Mouse (Mus musculus): ENCODE results near the gene Atf7ip2.
"Not testable (repeated sequence)": the region's sequence is repeated elsewhere in the genome, so short reads cannot be mapped to it uniquely, and the experiment has no call there.

Gene Atf7ip2

GRCm38 (mm10) chr16:10192679-10193506 lies at the start of gene Atf7ip2:
Gene Atf7ip2, plus strand, starts transcription at chr16:10192712.
- DNase-seq, result peak; percentile 96 to 98

- DNase-seq, result no peak
These were observed 49.3 kb upstream of the Atf7ip2 start for GRCm38 (mm10) chr16:10143166-10143565.

DNA sequence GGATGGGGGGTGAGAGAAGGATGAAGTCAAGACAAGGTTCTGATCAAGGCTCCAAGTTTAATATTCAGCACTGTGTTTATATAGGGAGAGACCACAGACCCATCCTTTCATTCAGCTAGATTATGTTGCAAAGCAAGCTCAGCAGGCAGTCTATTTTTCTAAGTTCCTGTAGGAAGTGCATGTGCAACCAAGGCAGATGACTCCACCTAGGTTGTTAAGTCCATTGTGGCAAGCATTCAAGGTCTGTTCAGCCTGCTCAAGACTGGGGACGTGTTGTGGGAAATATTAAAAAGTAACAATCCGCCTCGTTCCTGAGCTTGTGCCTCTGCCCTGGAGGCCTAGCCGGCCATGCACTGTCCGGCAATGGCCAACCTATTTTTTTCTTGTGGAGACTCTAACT lies 45.1 kb upstream of the Atf7ip2 start:
- no peak for DNase-seq

- DNase-seq, result no peak
These were observed 23.2 kb upstream of the Atf7ip2 start for GRCm38 (mm10) chr16:10169123-10169905.

DNA sequence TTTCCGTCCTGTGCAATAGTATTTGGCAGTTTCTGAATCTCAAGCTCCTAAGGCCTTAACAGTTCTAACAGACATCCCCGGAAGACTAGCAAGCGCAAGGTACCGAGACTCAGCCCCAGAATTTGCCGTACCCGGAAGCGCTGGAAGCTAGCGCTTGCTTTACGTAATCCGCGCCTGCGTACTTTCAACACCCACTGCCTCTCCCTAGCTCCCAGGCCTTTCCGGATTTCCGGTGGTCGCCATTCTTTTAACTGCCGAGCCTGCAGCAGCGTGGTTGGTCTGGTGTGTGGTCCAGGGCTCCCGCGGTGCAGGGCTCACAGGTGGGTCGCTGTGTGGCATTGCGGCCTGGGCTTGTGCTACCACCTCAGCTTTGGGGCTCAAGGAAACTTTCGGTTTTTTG lies 22.5 kb upstream of the Atf7ip2 start, which contains the start of gene Rpl39l:
Gene Rpl39l, plus strand, starts transcription at position 222 of the 400 bp plus-strand sequence.
- no peak for DNase-seq

GRCm38 (mm10) chr16:10171276-10171675 lies 21.2 kb upstream of the Atf7ip2 start:
- no peak for DNase-seq

GRCm38 (mm10) chr16:10172179-10172820 lies 20.2 kb upstream of the Atf7ip2 start:
- no peak for DNase-seq

GRCm38 (mm10) chr16:10187461-10187860 lies 5.1 kb upstream of the Atf7ip2 start:
- not testable (repeated sequence) for DNase-seq

DNA sequence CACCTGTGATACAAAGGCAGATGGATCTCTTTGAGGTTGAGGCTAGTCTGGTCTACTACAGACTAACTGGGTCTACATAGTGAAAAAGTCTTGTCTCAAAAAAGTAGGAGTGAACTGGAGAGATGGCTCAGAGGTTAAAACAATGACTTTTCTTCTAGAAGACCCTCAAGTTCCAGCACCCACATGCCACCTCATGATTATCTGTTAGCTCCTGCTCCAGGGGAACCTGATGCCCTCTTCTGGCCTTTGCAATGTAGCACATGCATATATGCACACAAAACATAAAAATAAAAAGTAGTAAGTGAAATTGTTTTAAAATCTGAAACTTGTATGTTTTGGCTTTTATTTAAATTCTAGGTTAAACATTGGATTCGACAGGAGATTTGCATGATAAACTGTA lies 16.3 kb downstream of the Atf7ip2 start:
- DNase-seq, result no peak

- DNase-seq, result not testable (repeated sequence)
These were observed 23.9 kb downstream of the Atf7ip2 start for GRCm38 (mm10) chr16:10216366-10216765.

- not testable (repeated sequence) for DNase-seq
These were observed 24.5 kb downstream of the Atf7ip2 start for GRCm38 (mm10) chr16:10217020-10217419.

GRCm38 (mm10) chr16:10227361-10227760 lies 34.8 kb downstream of the Atf7ip2 start:
- no peak for DNase-seq

GRCm38 (mm10) chr16:10236601-10237000 lies 44.1 kb downstream of the Atf7ip2 start:
- peak; percentile 9 to 27 for DNase-seq

DNA sequence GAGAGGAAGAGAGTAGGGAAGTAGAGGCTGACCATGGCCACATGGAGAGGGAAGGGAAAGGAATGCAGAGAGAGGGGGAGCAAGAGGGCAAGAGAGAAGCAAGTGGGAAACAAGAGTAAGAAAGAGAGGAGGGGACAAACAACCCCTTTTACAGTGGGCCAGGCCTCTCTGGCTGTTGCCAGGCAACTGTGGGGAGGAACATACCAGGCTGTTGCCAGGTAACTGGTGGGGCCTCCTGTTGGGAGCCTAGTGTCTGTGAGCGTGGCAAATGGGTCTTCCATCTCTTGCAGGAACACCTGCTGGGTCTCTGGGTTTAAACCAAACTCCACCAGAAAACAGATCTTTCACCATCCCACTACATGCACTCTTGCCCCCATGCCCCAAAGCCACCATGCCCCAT lies 61.5 kb downstream of the Atf7ip2 start:
- no peak for DNase-seq

DNA sequence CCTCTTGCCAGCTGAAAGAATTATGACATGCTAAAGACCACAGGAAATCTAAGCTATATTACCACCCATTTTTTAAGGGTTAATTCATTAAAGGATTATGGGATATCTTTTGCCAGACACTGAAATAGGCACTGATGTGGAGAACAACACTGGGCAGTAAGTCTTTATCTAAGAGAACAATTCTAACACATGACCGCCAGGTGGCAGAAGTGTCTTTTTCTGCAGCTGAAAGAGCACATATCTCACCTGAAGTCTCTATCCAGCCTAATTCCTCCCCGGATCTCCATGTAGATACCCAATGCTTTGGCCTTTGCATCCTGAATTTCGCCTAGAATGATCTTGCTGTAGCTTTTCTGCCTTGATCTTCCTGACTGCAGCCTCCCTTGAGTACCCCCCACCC lies 79.7 kb downstream of the Atf7ip2 start:
- peak; percentile 77 to 85 for DNase-seq

DNA sequence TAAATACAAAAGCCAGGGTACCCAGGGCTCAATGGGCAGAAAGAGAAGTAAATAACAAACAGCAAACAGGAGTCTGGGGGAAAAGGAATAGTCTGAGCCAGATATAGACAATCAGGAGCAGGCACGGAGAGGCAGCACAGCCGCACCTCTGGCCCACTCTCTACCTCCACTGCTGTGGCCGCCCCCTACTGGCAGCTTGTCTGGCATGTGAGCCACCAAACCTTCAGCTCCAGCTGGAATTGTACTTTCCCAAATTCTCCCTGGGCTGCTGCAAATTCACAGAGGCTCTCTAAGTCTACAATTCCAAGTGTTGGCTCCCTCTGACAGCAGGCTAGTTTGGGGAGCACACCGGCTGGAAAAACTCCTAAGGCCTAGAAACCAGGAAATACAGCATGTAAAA lies 82.0 kb downstream of the Atf7ip2 start:
- no peak for DNase-seq

- not testable (repeated sequence) for DNase-seq
These were observed 84.3 kb downstream of the Atf7ip2 start for GRCm38 (mm10) chr16:10276778-10277177.

DNA sequence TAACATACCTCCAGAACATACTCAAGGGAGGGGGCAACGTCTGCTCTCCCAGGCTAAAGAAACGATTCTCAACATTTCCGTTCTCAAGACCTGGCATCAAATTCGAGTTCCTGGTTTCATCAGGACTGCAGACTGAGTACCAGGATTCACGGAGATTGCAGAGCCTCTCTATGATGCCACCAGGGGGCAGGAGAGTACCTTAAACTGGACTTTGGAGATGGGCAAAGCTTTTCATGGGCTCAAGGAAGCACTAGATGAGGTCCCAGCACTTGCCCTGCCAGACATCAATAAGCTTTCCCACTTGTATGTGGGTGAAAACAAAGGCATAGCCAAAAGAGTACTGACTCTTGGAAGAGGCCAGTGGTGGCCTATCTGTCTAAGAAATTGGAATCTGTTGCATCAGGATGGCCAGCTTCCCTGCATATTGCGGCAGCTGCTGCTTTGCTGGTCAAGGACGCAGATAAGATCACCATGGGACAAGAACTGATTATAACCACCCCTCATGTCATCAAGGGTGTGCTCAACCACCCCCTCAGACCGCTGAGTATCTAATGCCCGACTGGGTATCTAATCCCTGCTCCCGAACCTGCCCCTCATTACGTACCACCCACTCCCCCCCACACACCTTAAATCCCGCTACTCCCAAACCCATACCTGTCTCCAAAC lies 87.9 kb downstream of the Atf7ip2 start:
- peak; percentile 93 to 96 for DNase-seq

DNA sequence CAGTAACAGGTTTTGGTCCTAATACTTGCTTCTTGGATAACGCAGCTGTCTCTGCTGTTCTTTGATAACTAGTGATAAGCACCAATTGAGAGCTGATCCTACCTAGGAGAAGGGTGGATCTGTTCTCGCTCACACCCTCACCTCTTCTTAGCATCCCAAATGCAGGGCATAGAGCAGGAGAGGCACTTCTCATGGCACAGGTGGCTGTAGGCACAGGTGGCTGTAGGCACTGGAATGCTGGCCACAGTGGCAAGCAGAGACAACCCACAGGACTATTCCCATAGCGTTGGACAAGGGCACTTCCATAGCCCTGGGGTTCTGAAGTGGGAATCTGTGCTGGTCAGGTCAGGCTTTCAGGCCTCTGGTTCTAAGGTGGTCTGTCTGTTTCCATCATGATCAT lies 89.4 kb downstream of the Atf7ip2 start:
- no peak for DNase-seq

GRCm38 (mm10) chr16:10286513-10287268 lies 94.2 kb downstream of the Atf7ip2 start:
- DNase-seq, result no peak

- DNase-seq, result no peak
These were observed 95.6 kb downstream of the Atf7ip2 start for GRCm38 (mm10) chr16:10288115-10288514.

Measured in cerebellum, postnatal 14 days (tissue).